Mouse (Mus musculus) heart, postnatal 0 days (tissue): ENCODE results near the gene Col26a1.

Source experiments
- CTCF ChIP-seq: IDR thresholded peaks from 2 replicates; pipeline ENCODE4 v1.5.1; 2016; ENCODE audit warnings: antibody characterized with exemption, control low read depth, low read depth
- EP300 ChIP-seq: IDR thresholded peaks from 2 replicates; pipeline ENCODE4 v1.6.1; 2016; ENCODE audit warnings: antibody characterized with exemption, low read depth

- peak; percentile 79 for TF ChIP-seq CTCF
- no peak for TF ChIP-seq EP300
These were observed 43.0 kb downstream of the Col26a1 start for GRCm38 (mm10) chr5:136840036-136840435.
